Mouse (Mus musculus): Measurements from ENCODE around the gene Pacs1. TPM values are rescaled to one million over a fixed set of nuclear protein-coding genes. Genes with fewer than 3 reads are reported as not detected.
"Not testable (repeated sequence)": the region's sequence is repeated elsewhere in the genome, so short reads cannot be mapped to it uniquely, and the experiment has no call there.

Pacs1 gene
- polyA plus RNA-seq, 1 experiment: 18.3 TPM

GRCm38 (mm10) chr19:5267015-5267414, 5.9 kb downstream of the Pacs1 start:
- H3K9ac ChIP-seq (ENCODE audit: low read depth, poor library complexity, severe bottlenecking): no peak overlapping the region
- TF ChIP-seq EP300 (IDR thresholded peaks at IDR 0.05; ENCODE audit: insufficient read depth, low read depth, low read length) (no peak), CTCF (IDR thresholded peaks at IDR 0.05; ENCODE audit: low read depth, low read length) (no peak), POLR2A (IDR thresholded peaks at IDR 0.05; ENCODE audit: insufficient read depth, low read length) (no peak)
- H3K4me1 ChIP-seq (ENCODE audit: control insufficient read depth, insufficient read depth, low read length): no peaks in the 10 kb centered on the region
- H3K4me3 ChIP-seq (ENCODE audit: low read depth, low read length): no peak overlapping the region
- no peak overlapping the region for H3K27ac ChIP-seq (ENCODE audit: insufficient read depth, low read length)
- no peaks in the 10 kb centered on the region for H3K27me3 ChIP-seq (ENCODE audit: control insufficient read depth, insufficient read depth, low read length, poor library complexity, severe bottlenecking)
- H3K36me3 ChIP-seq (ENCODE audit: control insufficient read depth, insufficient read depth, low read length, poor library complexity, severe bottlenecking): no peaks in the 10 kb centered on the region
- no peaks in the 10 kb centered on the region for H3K9me3 ChIP-seq (replicated peaks; ENCODE audit: control insufficient read depth, insufficient read depth, low read length, poor library complexity, severe bottlenecking)

GRCm38 (mm10) chr19:5257140-5257539, 15.8 kb downstream of the Pacs1 start:
- Histone ChIP-seq H3K4me1 (ENCODE audit: control insufficient read depth, insufficient read depth, low read length) (no peaks in the 10 kb centered on the region), H3K36me3 (ENCODE audit: control insufficient read depth, insufficient read depth, low read length, poor library complexity, severe bottlenecking) (no peaks in the 10 kb centered on the region), H3K27me3 (ENCODE audit: control insufficient read depth, insufficient read depth, low read length, poor library complexity, severe bottlenecking) (no peaks in the 10 kb centered on the region; the same call in 1 of the 2 replicates), H3K4me3 (ENCODE audit: low read depth, low read length) (no peak overlapping the region), H3K27ac (ENCODE audit: insufficient read depth, low read length) (no peak overlapping the region), H3K9me3 (replicated peaks; ENCODE audit: control insufficient read depth, insufficient read depth, low read length, poor library complexity, severe bottlenecking) (no peaks in the 10 kb centered on the region), H3K9ac (ENCODE audit: low read depth, poor library complexity, severe bottlenecking) (no peak overlapping the region)
- no peak for TF ChIP-seq POLR2A (IDR thresholded peaks at IDR 0.05; ENCODE audit: insufficient read depth, low read length)
- TF ChIP-seq CTCF (IDR thresholded peaks at IDR 0.05; ENCODE audit: low read depth, low read length): no peak
- TF ChIP-seq EP300 (IDR thresholded peaks at IDR 0.05; ENCODE audit: insufficient read depth, low read depth, low read length): no peak

- H3K9me3 ChIP-seq (replicated peaks; ENCODE audit: control insufficient read depth, insufficient read depth, low read length, poor library complexity, severe bottlenecking); H3K4me3 ChIP-seq (ENCODE audit: low read depth, low read length); H3K27me3 ChIP-seq (ENCODE audit: control insufficient read depth, insufficient read depth, low read length, poor library complexity, severe bottlenecking); H3K27ac ChIP-seq (ENCODE audit: insufficient read depth, low read length); H3K4me1 ChIP-seq (ENCODE audit: control insufficient read depth, insufficient read depth, low read length); H3K9ac ChIP-seq (ENCODE audit: low read depth, poor library complexity, severe bottlenecking); H3K36me3 ChIP-seq (ENCODE audit: control insufficient read depth, insufficient read depth, low read length, poor library complexity, severe bottlenecking): not testable (repeated sequence)
Measured at GRCm38 (mm10) chr19:5236981-5237380, 35.9 kb downstream of the Pacs1 start.

GRCm38 (mm10) chr19:5232696-5233095, 40.2 kb downstream of the Pacs1 start:
- TF ChIP-seq POLR2A (IDR thresholded peaks at IDR 0.05; ENCODE audit: insufficient read depth, low read length): no peak
- TF ChIP-seq CTCF (IDR thresholded peaks at IDR 0.05; ENCODE audit: low read depth, low read length): no peak
- TF ChIP-seq EP300 (IDR thresholded peaks at IDR 0.05; ENCODE audit: insufficient read depth, low read depth, low read length): no peak
- Histone ChIP-seq H3K9ac (ENCODE audit: low read depth, poor library complexity, severe bottlenecking) (no peak overlapping the region), H3K27ac (ENCODE audit: insufficient read depth, low read length) (no peak overlapping the region), H3K27me3 (ENCODE audit: control insufficient read depth, insufficient read depth, low read length, poor library complexity, severe bottlenecking) (no peaks in the 10 kb centered on the region; the same call in 1 of the 2 replicates), H3K4me3 (ENCODE audit: low read depth, low read length) (no peak overlapping the region), H3K4me1 (ENCODE audit: control insufficient read depth, insufficient read depth, low read length) (no peaks in the 10 kb centered on the region), H3K36me3 (ENCODE audit: control insufficient read depth, insufficient read depth, low read length, poor library complexity, severe bottlenecking) (no peaks in the 10 kb centered on the region), H3K9me3 (replicated peaks; ENCODE audit: control insufficient read depth, insufficient read depth, low read length, poor library complexity, severe bottlenecking) (no peaks in the 10 kb centered on the region)

- Histone ChIP-seq H3K27me3 (ENCODE audit: control insufficient read depth, insufficient read depth, low read length, poor library complexity, severe bottlenecking) (no peaks in the 10 kb centered on the region; the same call in 1 of the 2 replicates), H3K9me3 (replicated peaks; ENCODE audit: control insufficient read depth, insufficient read depth, low read length, poor library complexity, severe bottlenecking) (no peaks in the 10 kb centered on the region), H3K27ac (ENCODE audit: insufficient read depth, low read length) (no peak overlapping the region), H3K36me3 (ENCODE audit: control insufficient read depth, insufficient read depth, low read length, poor library complexity, severe bottlenecking) (no peaks in the 10 kb centered on the region), H3K4me1 (ENCODE audit: control insufficient read depth, insufficient read depth, low read length) (no peaks in the 10 kb centered on the region), H3K9ac (ENCODE audit: low read depth, poor library complexity, severe bottlenecking) (no peak overlapping the region), H3K4me3 (ENCODE audit: low read depth, low read length) (no peak overlapping the region)
- no peak for TF ChIP-seq CTCF (IDR thresholded peaks at IDR 0.05; ENCODE audit: low read depth, low read length)
- TF ChIP-seq EP300 (IDR thresholded peaks at IDR 0.05; ENCODE audit: insufficient read depth, low read depth, low read length): no peak
- no peak for TF ChIP-seq POLR2A (IDR thresholded peaks at IDR 0.05; ENCODE audit: insufficient read depth, low read length)
Measured at GRCm38 (mm10) chr19:5230110-5230509, 42.8 kb downstream of the Pacs1 start.

- H3K4me1 ChIP-seq (ENCODE audit: control insufficient read depth, insufficient read depth, low read length): peaks cover 3% of the 10 kb centered on the region
Measured at GRCm38 (mm10) chr19:5224624-5225023, 48.3 kb downstream of the Pacs1 start.

More at GRCm38 (mm10) chr19:5224624-5225023, 48.3 kb downstream of the Pacs1 start:
- Histone ChIP-seq H3K9ac (ENCODE audit: low read depth, poor library complexity, severe bottlenecking) (no peak overlapping the region), H3K9me3 (replicated peaks; ENCODE audit: control insufficient read depth, insufficient read depth, low read length, poor library complexity, severe bottlenecking) (no peaks in the 10 kb centered on the region), H3K27ac (ENCODE audit: insufficient read depth, low read length) (peak overlapping the region; percentile 74; the same call in 1 of the 2 replicates), H3K4me3 (ENCODE audit: low read depth, low read length) (no peak overlapping the region), H3K36me3 (ENCODE audit: control insufficient read depth, insufficient read depth, low read length, poor library complexity, severe bottlenecking) (no peaks in the 10 kb centered on the region), H3K27me3 (ENCODE audit: control insufficient read depth, insufficient read depth, low read length, poor library complexity, severe bottlenecking) (no peaks in the 10 kb centered on the region)
- TF ChIP-seq POLR2A (IDR thresholded peaks at IDR 0.05; ENCODE audit: insufficient read depth, low read length) (no peak), EP300 (IDR thresholded peaks at IDR 0.05; ENCODE audit: insufficient read depth, low read depth, low read length) (peak; percentile 87)

All from ES-Bruce4 (cell line).